Mouse (Mus musculus): ENCODE measurements around the gene Kctd11. TPM values are rescaled to one million over a fixed set of nuclear protein-coding genes. Genes with fewer than 3 reads are reported as not detected.
A peak's percentile ranks its signal among the peaks of the same experiment; 100 is the strongest.
"Not testable (repeated sequence)": the region's sequence is repeated elsewhere in the genome, so short reads cannot be mapped to it uniquely, and the experiment has no call there.

Gene Kctd11
- 1.6 to 9.9 TPM (median 2.5 TPM) in 3 replicates for total RNA-seq (2017)

DNA sequence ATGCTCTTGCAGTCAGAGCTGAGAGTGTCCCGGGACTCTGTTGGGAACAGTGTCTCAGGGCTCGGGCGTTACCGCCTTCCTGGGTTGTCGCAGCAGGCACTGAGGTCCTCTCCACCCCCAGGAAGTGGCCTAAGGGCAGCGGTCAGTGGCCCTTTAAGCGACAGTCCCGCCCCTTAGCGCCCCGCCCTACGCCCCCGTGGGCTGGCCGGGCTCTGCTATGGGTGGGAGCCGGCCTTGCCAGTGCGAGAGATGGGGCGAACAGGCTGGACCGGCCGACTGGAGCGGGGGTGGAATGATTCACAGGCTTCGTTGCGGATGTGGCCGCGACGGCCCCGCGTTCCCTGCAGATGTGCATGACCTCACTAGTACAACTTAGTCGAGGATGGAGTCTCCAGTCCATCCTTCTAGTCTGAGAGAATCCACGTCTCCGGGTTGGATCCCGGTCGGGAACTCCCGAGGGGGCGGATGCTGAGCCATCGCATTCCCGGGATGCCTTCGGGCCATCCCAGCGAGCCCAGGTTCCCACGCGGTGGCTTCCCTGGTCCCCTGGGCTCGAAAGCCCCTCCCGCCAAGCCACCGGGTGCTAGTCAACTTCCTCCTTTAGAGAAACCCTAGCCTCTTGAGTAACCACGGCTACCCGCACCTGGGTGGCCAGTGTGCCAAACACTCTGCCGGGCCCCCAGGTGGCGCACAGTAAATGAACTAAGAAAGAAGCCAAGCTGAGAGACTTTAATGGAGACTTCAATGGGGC, at the start of gene Kctd11:
Gene Kctd11 (minus strand): TSS at position 554 of the 751 bp plus-strand sequence.
- ATAC-seq (replicated peaks; ENCODE audit: insufficient number of reproducible peaks, low FRiP score, low TSS enrichment, poor library complexity, severe bottlenecking): peak; percentile 62

DNA sequence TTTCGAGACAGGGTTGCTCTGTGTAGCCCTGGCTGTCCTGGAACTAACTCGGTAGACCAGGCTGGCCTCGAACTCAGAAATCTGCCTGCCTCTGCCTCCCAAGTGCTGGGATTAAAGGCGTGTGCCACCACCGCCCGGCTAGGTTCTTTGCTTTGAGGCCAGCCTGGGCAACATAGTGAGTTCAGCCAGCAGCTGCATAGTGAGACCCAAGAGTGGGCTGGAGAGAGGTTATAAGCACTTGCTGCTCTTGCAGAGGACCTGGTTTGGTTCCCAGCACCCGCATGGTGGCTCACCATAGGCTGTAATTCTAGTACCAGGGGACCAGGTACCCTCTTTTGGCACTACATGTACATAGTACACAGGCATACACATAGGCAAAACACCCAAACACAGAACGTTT, 49.0 kb upstream of the Kctd11 start:
- ATAC-seq (replicated peaks; ENCODE audit: insufficient number of reproducible peaks, low FRiP score, low TSS enrichment, poor library complexity, severe bottlenecking): not testable (repeated sequence)

DNA sequence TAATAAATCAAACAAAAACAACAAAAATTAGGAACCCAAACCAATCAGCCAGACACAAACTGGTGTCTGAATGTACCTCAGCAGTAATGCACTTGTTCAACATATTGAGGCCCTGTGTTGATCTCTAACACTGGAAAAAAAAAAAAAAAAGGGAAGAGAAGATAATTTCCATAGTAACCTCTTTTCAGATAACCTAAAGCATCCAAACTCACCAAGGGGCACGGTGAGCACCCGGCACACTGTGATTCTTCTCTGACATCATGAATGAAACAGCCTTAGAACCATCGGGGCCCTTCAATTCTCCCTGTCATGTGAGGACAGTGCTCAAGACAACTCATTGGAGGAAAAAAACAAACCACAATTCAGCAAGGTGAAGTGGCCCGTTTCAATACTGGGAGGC, 48.5 kb upstream of the Kctd11 start:
- ATAC-seq (replicated peaks; ENCODE audit: insufficient number of reproducible peaks, low FRiP score, low TSS enrichment, poor library complexity, severe bottlenecking): no peak

DNA sequence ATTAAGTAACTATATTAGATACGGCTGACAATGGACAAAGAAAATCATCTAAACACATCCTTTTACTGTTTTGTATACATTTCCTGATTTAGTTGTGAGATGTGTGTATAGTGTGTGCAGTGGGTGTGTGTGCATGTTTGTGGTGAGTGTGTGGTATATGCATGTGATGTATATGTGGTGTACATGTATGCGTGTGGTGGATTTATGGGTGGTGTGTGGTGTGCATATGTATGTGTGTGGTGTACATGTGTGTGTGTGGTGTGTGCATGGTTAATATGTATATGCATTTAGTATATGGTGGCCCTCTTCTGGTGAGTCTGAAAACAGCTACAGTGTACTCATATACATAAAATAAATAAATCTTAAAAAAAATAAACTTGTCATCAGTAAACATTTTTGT, 46.3 kb upstream of the Kctd11 start:
- ATAC-seq (replicated peaks; ENCODE audit: insufficient number of reproducible peaks, low FRiP score, low TSS enrichment, poor library complexity, severe bottlenecking): no peak

DNA sequence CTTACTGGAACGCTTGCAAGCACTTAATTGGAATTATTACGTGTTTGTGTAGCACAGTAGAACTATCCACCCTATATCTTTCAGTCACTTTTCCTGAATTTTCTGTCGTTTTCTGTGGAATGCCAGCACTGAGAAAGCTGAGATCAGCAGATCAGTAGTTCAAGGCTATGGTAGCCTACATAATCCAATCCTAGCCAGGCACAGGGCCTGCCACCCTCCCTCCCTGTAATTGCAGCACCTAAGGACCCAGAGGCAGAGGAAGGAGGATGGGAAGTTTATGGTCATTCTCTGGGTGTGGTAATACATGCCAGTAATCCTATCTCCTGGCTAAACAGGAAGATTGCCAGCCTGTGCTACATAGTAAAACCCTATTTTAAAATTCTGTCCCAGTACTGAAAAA, 41.6 kb upstream of the Kctd11 start:
- ATAC-seq (replicated peaks; ENCODE audit: insufficient number of reproducible peaks, low FRiP score, low TSS enrichment, poor library complexity, severe bottlenecking): no peak

DNA sequence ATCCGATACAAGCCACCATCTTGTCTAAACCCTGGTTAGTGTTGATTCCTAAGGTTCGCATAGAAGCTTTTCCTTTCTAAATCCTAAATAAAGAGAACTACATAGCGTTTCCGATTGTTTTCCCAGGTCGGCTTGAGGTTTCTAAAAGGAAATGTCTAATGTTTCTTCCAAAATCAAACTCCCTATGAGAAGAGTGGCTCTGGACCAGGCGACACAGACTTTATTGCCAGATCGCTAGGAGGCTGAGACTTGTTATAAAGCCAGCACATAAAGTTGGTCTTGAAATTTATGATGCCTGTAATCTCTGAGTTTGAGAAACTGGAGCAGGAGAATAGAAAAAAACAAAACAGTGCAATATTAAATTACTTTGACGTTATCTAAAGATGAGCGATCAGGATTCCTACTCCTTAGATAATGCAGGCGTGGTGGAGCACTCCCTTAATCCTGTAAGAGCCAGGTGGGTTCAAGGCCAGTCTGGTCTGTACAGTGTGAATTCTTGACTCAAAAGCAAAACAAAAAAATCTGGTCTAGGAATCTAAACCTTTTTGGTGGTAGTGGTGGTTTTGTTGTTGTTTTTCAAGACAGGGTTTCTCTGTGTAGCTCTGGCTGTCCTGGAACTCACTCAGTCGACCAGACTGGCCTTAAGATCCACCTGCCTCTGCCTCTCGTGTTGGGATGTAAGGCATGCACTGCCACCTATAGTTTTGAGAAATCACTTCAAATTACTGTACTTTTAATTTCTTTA, 41.0 kb upstream of the Kctd11 start:
- no peak for ATAC-seq (replicated peaks; ENCODE audit: insufficient number of reproducible peaks, low FRiP score, low TSS enrichment, poor library complexity, severe bottlenecking)

DNA sequence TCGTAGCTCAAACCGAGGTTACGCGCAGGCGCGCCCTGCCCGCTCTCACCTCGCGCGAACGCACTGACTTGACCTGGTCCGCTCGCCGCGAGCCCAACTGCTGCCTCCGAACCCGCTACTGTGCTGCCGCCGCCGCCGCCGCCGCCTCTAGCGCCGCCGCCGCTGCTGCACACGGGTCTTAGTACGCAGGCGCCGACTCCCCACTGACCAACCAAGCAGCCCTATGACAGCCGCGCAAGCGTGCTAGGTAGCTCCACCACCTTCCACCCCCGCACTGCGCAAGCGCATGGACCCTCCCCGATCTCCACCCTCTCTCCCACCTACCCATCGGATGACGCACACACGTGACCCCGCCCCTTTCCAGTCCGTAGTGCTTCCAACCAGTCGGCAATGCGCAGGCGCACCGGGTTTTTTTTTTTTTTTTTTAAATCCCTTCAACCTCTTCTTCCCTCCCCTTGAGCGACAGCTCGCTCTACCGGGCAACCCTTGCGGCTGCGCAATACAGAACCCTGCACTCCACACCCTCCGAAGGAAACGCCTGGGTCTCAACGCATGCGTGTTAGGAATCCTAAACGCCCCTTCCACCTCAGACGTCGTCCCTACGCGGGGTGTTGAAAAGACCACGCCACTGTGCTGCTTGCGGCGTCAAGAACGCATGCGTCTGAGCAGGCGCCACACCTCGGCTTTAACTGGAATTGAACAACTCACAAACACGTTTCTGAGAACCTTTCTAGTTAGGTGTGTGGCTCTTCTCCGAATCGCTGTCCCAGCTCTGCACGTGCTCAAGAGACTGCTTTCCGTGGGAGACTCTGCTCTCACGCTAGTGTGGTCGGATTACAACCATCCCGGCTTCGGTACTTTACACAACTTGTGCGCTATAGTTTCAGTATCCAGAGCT, 40.2 kb upstream of the Kctd11 start, which contains the start of gene Eif5a:
Gene Eif5a (minus strand): TSS at position 845 of the 898 bp plus-strand sequence.
- peak; percentile 85 for ATAC-seq (replicated peaks; ENCODE audit: insufficient number of reproducible peaks, low FRiP score, low TSS enrichment, poor library complexity, severe bottlenecking)

DNA sequence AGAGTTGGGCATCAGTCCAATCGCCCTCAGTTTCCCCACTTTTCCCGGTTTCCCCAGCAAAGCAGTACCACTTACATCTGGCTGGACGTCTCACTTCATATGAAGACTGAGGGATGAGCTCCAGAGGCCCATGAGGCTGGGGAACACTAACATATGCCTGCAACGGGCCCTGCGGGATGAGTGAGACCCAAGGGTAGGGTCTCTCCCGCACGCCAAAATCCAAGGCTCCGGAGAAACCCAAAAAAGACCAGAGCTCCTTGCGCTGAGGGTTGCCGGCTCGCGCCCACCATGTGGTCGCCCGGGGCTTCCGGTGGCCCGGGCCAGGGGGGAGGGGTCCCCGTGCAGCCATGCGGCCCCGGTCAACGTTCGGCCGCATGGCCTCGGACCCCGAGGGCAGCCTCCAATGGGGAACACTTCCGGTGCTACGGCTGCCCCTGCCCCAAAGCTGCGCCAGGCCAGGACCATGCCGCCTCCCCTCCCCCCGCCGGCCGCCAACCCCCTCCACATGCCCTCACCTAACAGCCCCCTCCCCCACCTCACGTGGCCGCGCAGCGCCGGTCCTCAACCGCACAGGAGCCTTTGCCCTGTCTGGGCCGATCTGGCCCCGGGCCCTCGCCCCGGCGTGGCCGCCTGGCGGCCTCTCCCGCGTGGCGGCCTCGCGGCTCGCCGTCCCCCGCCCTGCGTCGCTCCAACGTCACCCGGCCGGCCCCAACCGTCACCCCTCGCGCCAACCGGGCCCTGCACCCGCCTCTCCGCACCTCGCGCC, 39.2 kb upstream of the Kctd11 start:
- no peak for ATAC-seq (replicated peaks; ENCODE audit: insufficient number of reproducible peaks, low FRiP score, low TSS enrichment, poor library complexity, severe bottlenecking)

DNA sequence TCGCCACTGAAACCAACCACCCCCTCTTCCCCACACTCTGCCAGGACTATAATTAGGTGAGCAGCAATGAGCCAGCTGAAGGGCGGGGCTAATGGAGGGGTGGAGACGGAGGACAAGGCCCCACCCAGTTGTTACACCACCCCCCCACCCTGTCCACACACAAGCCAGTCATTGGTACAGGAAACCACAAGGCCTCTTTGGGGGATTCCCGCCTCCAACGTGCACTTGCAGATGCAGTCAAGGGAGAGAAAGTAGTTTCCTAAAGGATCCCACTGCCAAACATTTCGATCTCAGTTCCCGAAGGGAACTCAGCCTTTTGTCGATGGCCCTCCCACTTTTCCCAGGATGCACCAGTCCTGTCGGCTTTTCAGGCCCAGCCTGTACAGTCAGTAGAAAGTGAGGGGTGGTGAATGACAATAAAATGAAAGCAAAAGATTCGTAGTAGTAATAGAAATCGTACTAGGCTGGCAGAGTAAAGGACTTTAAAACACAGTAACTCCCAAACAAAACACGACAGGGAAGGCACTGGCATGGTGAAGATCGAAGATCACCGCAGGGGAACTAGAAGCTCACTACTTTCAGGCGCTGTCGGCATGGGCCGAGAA, 38.6 kb upstream of the Kctd11 start:
- peak; percentile 37 for ATAC-seq (replicated peaks; ENCODE audit: insufficient number of reproducible peaks, low FRiP score, low TSS enrichment, poor library complexity, severe bottlenecking)

DNA sequence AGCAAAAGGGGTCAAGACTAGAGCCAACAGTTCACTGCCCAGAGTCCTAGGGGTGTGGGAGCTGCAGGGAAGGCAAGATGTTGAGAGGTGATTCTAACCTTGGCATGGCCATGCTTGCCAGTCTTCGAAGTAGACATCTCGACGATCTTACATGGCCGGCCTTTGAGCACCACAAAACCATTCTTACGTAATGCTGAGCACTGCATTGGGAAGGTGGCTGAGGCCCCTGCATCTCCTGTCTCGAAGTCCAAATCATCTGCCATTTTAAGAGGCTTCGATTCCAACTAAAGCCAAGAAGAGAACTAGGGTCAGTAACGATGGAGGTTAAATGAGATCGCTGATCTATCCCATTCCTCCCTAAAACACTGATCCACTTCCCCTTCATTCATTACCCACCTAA, 37.8 kb upstream of the Kctd11 start:
- ATAC-seq (replicated peaks; ENCODE audit: insufficient number of reproducible peaks, low FRiP score, low TSS enrichment, poor library complexity, severe bottlenecking): no peak

DNA sequence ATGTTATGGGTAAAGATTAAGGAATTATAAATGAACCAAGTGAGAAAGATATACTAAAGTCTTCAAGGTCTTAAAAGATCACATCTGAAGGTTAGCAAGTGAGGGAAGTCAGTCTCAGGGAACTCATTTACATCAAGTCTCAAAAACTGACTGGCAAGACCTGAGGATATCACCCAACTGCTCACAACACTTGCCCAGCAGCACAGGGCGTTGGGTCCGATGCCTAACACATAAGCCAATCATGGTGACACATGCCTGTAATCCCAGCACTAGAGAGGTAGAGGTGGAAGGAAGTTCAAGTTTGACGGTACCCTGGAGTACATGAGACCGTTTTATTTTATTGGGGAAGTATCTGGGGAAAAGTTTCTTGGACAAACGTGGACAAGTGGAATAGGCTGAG, 36.9 kb upstream of the Kctd11 start:
- no peak for ATAC-seq (replicated peaks; ENCODE audit: insufficient number of reproducible peaks, low FRiP score, low TSS enrichment, poor library complexity, severe bottlenecking)

DNA sequence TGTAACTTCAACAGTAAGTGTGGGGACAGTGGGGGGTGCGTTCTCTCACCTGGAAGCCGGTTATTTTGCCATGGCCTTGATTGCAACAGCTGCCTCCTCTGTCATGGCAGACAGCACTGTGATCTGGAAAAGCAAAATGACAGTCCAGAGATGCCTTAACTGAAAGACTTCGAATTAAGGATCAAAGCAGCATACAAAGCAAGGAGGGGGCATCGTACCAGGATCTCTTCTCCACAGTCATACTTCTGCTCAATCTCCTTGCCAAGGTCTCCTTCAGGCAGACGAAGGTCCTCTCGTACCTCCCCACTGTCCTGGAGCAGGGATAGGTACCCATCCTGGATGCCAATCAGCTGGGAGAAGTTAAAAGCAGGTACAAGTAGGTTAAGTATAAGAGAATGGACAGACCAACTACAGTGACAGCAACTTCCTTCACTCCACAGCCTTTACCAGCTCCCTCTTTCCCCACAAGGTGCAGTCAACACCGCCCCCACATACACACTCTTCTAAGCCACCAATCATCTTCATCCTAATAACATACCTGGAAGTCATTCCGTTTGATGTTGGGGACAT, 36.3 kb upstream of the Kctd11 start:
- no peak for ATAC-seq (replicated peaks; ENCODE audit: insufficient number of reproducible peaks, low FRiP score, low TSS enrichment, poor library complexity, severe bottlenecking)

DNA sequence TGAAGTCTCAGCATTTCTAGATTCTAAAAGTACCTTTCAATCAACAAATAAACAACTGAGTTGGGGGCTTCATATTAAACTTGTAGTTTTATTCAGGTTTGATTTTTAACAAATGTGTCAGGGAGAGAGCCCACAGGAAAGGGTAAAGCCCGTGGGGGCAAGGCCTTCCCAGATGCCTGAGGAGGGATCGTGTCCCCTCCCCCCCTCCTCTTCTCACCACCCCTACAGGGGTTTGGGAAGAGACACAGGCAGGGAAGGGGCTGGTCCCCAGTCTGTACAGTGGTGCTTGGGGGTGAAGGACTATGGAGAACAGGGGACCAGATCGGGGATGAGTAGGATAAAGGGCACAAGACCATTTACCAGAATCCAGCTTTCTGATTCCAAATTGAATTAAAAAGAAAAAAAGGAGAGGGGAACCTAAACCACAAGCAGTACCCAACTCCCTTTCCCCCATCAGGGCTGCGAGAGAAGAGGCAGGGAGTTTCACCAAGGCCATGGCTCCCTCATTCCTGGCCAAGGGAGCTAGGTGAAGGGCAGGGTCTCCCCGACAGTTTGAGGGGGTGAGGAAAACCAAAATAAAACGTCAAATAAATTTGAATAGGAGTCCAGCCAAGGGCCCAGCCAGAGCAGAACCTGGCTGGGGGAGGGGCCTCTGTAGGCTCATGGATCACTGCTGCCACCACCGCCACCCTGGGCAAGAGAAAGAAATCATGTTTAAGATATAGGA, 35.6 kb upstream of the Kctd11 start:
- not testable (repeated sequence) for ATAC-seq (replicated peaks; ENCODE audit: insufficient number of reproducible peaks, low FRiP score, low TSS enrichment, poor library complexity, severe bottlenecking)

DNA sequence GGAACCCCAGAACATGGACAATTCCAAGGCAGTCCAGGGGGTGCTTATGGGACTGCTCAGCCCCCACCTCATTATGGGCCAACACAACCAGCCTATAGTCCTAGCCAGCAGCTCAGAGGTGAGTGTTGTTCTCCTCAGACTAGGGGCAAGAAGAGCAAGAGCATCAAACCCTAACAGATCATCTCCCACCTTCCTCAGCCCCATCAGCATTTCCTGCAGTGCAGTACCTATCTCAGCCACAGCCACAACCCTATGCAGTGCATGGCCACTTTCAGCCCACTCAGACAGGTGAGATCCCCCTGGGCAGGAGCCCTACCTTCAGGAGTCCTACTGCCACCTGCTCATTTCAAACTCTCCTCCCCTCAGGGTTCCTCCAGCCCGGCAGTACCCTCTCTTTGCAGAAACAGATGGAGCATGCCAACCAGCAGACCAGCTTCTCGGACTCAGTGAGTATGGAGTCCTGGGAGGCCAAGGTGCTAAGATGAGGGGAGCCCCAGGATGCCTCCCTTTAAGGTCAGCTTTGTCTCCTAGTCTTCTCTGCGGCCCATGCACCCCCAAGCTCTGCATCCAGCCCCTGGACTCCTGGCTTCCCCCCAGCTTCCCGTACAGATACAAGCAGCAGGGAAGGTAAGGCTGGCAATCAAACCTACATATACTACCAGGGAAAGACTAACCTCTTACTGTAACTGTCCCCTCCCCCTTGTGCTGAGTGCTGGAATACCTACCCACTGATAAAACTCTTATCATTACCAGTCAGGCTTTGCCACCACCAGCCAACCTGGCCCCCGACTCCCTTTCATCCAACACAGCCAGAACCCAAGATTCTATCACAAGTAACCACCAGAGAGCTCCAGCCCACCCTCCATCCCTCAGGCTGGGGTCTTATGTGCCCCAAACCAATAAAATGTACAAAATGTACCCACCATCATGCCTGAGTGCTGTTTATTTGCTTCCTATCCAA, 34.7 kb upstream of the Kctd11 start:
- ATAC-seq (replicated peaks; ENCODE audit: insufficient number of reproducible peaks, low FRiP score, low TSS enrichment, poor library complexity, severe bottlenecking): no peak

DNA sequence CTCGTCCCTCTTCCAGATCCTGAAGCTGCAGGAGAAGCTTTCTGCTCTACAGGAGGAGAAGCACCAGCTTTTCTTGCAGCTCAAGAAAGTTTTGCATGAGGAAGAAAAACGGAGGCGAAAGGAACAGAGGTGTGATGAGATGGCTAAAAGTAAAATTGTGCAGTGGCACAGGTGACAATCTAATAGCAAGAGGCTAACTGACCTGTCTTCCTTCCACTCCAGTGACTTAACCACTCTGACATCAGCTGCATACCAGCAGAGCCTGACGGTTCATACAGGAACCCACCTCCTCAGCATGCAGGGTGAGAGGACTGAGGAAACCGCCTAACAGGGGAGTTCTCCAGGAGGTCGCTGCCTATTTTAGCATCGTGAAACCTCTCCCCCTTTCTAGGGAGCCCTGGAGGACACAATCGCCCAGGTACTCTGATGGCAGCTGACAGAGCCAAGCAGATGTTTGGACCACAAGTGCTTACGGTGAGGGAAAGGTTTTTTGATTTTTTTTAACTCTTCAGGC, 33.8 kb upstream of the Kctd11 start:
- no peak for ATAC-seq (replicated peaks; ENCODE audit: insufficient number of reproducible peaks, low FRiP score, low TSS enrichment, poor library complexity, severe bottlenecking)

DNA sequence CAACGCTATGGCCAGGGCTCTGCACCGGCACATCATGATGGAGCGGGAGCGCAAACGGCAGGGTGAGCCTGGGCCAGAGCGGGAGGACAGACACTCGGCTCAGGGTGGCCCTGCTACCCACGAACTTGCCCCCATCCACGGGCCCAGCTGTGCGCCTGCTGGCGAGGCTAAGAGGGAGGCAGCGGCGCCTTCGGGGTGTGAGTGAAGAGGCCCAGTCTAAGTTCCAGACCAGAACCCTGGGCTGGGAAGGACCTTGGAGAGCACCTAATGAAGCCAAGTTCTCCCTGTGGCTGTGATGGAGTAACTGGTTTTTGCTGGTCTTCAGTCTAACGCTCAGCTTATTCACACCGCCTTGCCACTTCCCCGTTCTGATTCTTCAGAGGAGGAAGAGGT, 33.2 kb upstream of the Kctd11 start:
- no peak for ATAC-seq (replicated peaks; ENCODE audit: insufficient number of reproducible peaks, low FRiP score, low TSS enrichment, poor library complexity, severe bottlenecking)

Data from monocyte, adult 5-6 weeks (primary cell).